Mouse (Mus musculus) olfactory bulb, adult 2 months (tissue): ENCODE data around the gene Eng. TPM values are rescaled to one million over a fixed set of nuclear protein-coding genes. Genes with fewer than 3 reads are reported as not detected.

Experiments used
- H3K27ac ChIP-seq: fragments of 200-500 bp; 2 replicates; pipeline ENCODE4 v1.5.1; 2012; ENCODE audit warnings: low read depth, low read length; ENCODE audit not compliant: insufficient read depth
- H3K4me1 ChIP-seq: fragments of 200-500 bp; 2 replicates; pipeline ENCODE4 v1.6.1; 2012; ENCODE audit warnings: low read length; ENCODE audit not compliant: control insufficient read depth, insufficient read depth
- H3K4me3 ChIP-seq: fragments of 200-500 bp; 2 replicates; pipeline ENCODE4 v1.5.1; 2012; ENCODE audit warnings: mild to moderate bottlenecking, low read depth, low read length, moderate library complexity; ENCODE audit not compliant: insufficient read depth
- CTCF ChIP-seq: fragments of 200-500 bp; IDR thresholded peaks from 2 replicates; pipeline ENCODE4 v1.5.1; 2012; ENCODE audit warnings: low read depth, mild to moderate bottlenecking, low read length, moderate library complexity; ENCODE audit not compliant: insufficient read depth
- POLR2A ChIP-seq: fragments of 200-500 bp; IDR thresholded peaks from 2 replicates; pipeline ENCODE4 v1.6.1; 2012; ENCODE audit warnings: mild to moderate bottlenecking, low read depth, low read length, moderate library complexity; ENCODE audit not compliant: insufficient read depth
- WGBS: fragments of 180-500 bp; shearing (Covaris S2); methylation state at CpG from one replicate; pipeline ENCODE4 v1.1.7; 2018; 5-methylcytosine and 5-hydroxymethylcytosine counted together
- polyA plus RNA-seq: library from polyadenylated mRNA; stranded (reverse); fragments of >200 nt; gene quantifications from 2 replicates; pipeline ENCODE4 v1.2.4, GENCODE M21; 2012; ENCODE audit warnings: low replicate concordance; ENCODE audit not compliant: missing spikeins, insufficient read depth, insufficient read length

The Eng gene
- polyA plus RNA-seq, 1 experiment, result not detected

- TF ChIP-seq POLR2A (peak; percentile 93), CTCF (peak; percentile 96)
- H3K27ac ChIP-seq, result peak within 1 kb of the TSS; percentile 97
- H3K4me3 ChIP-seq, result peak within 1 kb of the TSS; percentile 97
- WGBS, result under 1% methylated on average over 68 of the region's 79 CpGs
- H3K4me1 ChIP-seq, result peaks cover 17% of the 10 kb centered on the region
Measured at GRCm38 (mm10) chr2:32712934-32713817, 66.8 kb downstream of the Eng start, which contains the start of gene Cdk9. TSS of gene Cdk9 (minus strand) at chr2:32713076.

GRCm38 (mm10) chr2:32714117-32714986 lies 68.0 kb downstream of the Eng start:
- 65% methylated on average over 11 of the region's 11 CpGs for WGBS
- Histone ChIP-seq H3K4me1 (peaks cover 20% of the 10 kb centered on the region), H3K27ac (peak overlapping the region; percentile 97), H3K4me3 (no peak overlapping the region)
- TF ChIP-seq POLR2A (no peak), CTCF (no peak)

GRCm38 (mm10) chr2:32714987-32715425 lies 68.6 kb downstream of the Eng start:
- TF ChIP-seq POLR2A (no peak), CTCF (no peak)
- Histone ChIP-seq H3K4me3 (no peak overlapping the region), H3K27ac (no peak overlapping the region), H3K4me1 (peaks cover 20% of the 10 kb centered on the region)
- WGBS, result 82% methylated on average over 4 of the region's 4 CpGs

GRCm38 (mm10) chr2:32718761-32719160 lies 72.4 kb downstream of the Eng start:
- Histone ChIP-seq H3K4me1 (peaks cover 21% of the 10 kb centered on the region), H3K4me3 (no peak overlapping the region), H3K27ac (no peak overlapping the region)
- 46% methylated on average over 9 of the region's 9 CpGs for WGBS
- TF ChIP-seq POLR2A, result no peak
- no peak for TF ChIP-seq CTCF

- WGBS, result 98% methylated on average over 3 of the region's 3 CpGs
- Histone ChIP-seq H3K4me3 (no peak overlapping the region), H3K4me1 (peaks cover 11% of the 10 kb centered on the region; the same call in 1 of the 2 replicates), H3K27ac (no peak overlapping the region)
- TF ChIP-seq CTCF (no peak), POLR2A (no peak)
Measured at GRCm38 (mm10) chr2:32720053-32720452, 73.7 kb downstream of the Eng start.

- peaks cover 11% of the 10 kb centered on the region; the same call in 1 of the 2 replicates for H3K4me1 ChIP-seq
- TF ChIP-seq POLR2A (no peak), CTCF (no peak)
- H3K27ac ChIP-seq, result no peak within 1 kb of the TSS
- H3K4me3 ChIP-seq, result no peak within 1 kb of the TSS
- 36% methylated on average over 8 of the region's 8 CpGs for WGBS
Measured at GRCm38 (mm10) chr2:32720681-32721229, 74.4 kb downstream of the Eng start, which contains the start of gene Sh2d3c. TSS of gene Sh2d3c (plus strand) at chr2:32721055.

- TF ChIP-seq POLR2A, result no peak
- Histone ChIP-seq H3K4me1 (peaks cover 11% of the 10 kb centered on the region; the same call in 1 of the 2 replicates), H3K27ac (no peak overlapping the region), H3K4me3 (no peak overlapping the region)
- WGBS, result 70% methylated on average over 6 of the region's 6 CpGs
Measured at GRCm38 (mm10) chr2:32722046-32722445, 75.7 kb downstream of the Eng start.

- H3K4me3 ChIP-seq, result no peak overlapping the region
- peaks cover 13% of the 10 kb centered on the region; the same call in 1 of the 2 replicates for H3K4me1 ChIP-seq
- no peak overlapping the region for H3K27ac ChIP-seq
- 78% methylated on average over 3 of the region's 3 CpGs for WGBS
- no peak for TF ChIP-seq CTCF
- no peak for TF ChIP-seq POLR2A
Measured at GRCm38 (mm10) chr2:32722581-32722980, 76.2 kb downstream of the Eng start.
